Mouse (Mus musculus): ENCODE measurements around the gene Trf.

- TF ChIP-seq CTCF (conservative IDR thresholded peaks at IDR 0.05; ENCODE audit: low read length) (no peak), NANOG (IDR thresholded peaks at IDR 0.05; ENCODE audit: borderline replicate concordance, low read length) (no peak), POU5F1 (IDR thresholded peaks at IDR 0.05; ENCODE audit: borderline replicate concordance, low read length) (no peak)
Measured at GRCm38 (mm10) chr9:103241206-103241605, 11.0 kb upstream of the Trf start.
